Mouse (Mus musculus): ENCODE results near the gene Lrrfip1.
A peak's percentile ranks its signal among the peaks of the same experiment; 100 is the strongest.

Gene Lrrfip1

DNA sequence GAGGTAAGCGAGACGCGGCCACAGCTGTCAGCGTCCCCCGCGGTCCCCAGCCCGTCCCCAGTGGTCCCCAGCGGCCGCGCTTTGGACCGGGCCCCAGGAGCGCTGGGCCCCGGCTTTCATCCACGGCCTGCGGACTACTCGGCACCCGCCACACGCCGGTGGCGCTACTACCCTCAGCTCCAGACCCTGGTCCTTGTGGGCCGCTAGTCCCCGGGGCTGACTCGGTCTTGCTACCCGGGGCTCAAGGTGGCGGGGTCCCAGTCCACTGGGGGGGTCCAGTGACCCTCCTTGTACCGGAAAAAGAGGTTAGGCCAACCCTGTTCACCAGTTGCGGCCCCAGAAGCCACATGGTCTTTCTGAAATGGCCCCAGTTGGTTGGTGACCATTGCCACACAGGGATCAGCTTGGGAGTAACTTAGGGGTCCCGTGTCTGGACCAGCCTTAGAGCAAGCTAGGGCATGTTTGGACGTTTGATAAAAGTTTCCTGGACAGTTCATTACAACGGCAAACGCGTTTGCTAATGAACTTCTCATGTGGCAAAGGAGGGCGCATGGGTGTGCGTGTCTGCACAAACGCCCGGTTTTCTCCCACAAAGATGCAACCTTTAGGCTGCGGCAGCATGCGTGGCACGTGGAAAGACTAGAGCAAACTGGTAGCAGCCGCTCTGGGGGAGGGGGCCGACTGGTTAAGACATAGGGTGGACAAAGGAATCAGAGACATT, 514 bp downstream of the Lrrfip1 start:
- no peak for DNase-seq (ENCODE audit: low spot score in 2 of 2)

DNA sequence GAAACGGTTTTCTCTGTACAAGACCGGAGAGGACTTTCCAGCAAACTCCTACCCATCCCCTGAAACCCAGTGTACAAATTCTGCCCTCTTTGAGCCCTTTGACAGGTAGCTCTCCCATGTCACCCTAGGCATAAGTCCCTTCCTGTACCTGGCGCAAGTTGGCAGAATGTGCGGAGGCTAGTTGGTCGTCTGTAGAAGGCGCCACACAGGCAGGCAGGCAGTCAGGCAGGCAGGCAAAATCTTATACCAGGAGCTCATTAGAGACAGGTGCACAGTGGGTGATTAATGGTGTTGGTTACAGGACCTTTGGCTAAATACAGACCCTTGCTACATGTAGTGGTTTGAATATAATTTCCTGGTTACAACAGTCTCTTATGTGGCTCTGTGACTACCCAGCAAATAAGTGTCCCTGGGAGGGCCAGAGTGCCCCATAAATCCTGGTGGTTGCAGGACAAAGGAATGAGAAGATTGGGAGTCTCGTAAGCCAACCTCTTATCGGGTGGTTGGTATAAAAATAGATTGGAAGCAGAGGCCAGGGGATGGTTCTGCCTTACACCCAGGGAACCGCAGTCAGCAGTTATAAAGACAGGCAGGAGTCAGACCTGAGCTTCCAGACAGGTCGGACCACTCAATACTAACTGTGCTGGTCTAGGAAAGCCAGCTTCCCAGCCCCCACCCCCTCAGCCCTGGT, 1.5 kb downstream of the Lrrfip1 start:
- no peak for DNase-seq (ENCODE audit: low spot score in 2 of 2)

DNA sequence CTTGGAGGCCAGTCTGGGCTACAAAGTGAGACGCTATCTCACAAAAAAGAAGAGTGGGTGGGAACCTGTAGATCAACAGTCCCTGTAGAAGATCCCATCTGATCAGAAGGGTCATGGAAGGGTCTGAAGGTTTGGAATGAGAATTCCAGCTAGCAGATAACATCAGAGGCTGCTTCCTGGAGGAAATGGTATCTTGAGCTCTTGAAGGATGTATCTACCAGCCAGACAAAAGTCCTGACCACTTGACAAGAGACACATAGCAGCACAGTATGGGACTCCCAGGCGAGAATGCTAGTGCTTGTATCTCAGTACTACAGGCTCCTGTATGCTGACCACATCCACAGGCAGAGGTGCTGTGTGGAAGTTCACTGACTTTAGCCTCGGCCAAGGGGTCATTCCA, 2.6 kb downstream of the Lrrfip1 start:
- no peak for DNase-seq (ENCODE audit: low spot score in 2 of 2)

DNA sequence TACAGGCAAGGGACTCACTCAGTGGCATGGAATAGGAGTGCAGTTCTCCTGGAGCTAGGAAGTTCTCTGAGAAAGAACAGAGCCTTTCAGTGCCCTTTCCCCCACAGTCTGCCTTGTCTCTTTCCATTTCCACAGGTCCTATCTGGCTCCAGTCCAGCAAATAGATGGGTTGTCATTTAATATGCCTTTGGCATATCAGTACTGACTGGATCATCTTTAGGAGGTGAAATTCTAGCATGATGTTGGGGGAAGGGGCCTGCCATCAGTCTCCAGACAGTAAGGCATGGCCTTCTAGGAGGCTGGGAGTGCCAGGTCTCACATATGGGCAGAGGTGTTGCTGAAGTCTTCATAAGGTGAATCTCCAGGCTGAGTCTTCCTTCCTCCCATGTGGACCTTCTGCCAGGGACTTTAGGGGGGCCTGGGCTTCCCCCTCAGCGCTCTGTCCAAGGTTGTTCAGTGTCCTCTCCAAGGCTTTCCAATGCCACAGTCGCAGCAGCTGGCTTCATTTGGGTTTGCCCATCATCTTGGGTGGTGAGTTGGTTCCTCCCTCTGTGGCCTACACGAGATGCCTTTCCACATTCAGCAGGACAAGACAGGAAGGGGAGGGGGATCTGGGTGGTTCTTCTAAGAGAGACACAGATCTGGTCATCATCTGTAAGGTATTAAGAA, 3.5 kb downstream of the Lrrfip1 start:
- no peak for DNase-seq (ENCODE audit: low spot score in 2 of 2)

DNA sequence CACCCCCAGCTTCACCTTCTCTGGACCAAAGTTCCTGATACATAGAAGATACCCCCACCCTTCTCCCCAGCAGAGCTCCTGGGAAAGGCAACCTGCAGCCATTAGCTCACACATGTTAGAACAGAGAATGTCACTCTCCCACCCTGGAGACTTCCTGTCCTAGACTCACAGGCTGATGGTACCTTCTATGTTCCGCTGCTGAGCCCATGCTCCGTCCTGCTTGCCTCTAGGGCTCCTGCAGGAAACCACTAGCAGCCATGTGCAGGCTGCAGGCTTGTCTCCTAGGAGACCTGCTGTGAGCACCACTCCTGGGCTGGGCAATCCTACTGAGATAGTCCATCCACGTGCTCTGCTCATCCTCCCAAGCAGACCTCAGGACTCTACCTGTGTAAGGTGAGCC, 4.1 kb downstream of the Lrrfip1 start:
- DNase-seq (ENCODE audit: low spot score in 2 of 2) = no peak

DNA sequence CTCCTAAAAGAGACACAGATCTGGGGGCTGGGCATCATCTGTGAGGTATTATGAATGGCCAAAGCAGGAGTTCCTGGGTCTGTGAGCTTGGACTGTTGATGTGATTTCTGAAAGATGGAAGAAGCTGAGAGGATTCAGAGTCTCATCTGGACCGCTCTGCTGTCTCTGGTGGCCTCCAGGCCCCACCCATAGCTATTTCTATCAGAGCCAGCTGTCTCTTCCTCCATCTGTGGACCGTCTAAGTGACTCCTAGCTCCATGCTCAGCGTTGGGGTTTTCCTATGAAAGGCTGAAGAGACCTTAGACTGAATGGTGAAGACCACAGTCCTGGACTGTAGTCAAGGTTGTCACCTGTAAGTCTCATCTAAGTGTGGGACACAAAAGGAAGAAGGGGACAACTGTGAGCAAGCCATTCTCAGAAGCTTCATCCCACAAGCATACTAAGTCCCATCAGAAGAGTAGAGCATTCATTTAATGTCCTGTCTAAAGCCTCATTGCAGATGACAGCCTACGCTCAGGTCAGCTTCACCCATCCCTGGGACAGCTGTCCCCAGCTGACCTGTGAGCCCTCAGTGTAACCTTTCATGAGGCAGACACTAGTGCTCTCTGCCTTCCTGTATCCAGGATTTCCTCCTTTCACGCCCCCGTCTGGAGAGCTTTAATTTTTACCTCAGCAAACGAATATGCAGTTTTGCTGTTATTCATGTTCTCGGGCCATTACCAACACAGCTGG, 5.2 kb downstream of the Lrrfip1 start:
- DNase-seq (ENCODE audit: low spot score in 2 of 2) = no peak

DNA sequence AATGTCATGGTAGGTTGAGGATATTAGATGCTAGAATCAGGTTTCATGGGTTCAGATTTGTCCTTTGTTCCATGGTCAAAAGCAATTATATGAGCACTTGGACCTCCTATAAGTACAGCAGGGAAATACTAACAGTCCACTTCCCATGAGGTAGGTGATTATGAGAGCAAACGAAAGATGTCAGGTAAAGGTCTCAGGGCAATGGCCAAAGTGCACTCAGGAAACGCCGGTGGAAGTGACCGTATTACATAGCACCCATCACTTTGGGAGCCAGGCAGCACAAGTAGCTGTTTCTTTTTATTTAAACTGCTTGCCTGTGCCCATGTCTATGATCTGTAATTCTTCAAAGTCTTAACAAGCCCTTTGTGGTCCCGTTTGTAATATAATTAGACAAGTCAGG, 7.5 kb downstream of the Lrrfip1 start:
- DNase-seq (ENCODE audit: low spot score in 2 of 2) = no peak

DNA sequence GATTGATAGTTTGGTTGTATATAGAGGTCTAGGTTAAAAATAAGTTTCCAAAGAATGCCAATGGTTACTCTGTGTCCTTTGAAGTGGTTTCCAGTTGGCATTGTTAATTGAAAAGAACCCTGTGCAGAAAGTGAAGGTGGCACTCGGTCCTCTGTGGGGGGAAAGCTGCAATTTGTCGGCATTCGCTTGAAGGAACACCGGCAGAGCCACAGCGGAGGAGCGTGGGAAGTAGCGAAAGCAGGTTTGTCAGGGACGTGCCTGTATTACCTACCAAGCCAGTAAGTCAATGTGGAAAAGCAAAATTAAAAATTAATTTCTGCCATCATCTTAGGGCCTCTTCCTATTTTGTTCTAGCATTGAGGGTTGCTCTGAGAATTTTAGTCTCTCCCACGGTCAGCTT, 8.2 kb downstream of the Lrrfip1 start:
- DNase-seq (ENCODE audit: low spot score in 2 of 2) = no peak

DNA sequence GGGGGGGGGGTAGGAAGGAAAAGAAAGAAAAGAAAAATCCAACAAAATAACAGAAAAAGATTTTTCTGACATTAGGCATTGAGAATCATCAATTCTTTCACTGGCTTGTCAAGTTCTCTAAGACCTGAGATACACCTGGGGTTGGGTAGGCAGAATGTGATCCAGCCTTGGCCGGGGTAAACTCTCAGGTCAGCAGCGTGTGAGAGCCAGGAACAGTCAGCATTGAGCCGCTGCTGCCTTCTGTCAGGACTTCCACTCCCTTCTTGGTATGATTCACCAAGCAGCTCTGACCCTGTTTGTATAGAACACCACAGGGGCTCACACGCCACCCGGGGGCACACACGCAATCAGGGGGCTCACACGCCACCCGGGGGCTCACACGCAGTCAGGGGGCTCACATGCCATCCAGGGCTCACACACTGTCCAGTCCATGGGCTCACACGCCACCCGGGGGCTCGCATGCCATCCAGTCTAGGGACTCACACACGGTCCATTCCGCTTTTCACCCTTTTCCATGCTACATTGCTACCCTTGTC, 9.7 kb downstream of the Lrrfip1 start:
- no peak for DNase-seq (ENCODE audit: low spot score in 2 of 2)

DNA sequence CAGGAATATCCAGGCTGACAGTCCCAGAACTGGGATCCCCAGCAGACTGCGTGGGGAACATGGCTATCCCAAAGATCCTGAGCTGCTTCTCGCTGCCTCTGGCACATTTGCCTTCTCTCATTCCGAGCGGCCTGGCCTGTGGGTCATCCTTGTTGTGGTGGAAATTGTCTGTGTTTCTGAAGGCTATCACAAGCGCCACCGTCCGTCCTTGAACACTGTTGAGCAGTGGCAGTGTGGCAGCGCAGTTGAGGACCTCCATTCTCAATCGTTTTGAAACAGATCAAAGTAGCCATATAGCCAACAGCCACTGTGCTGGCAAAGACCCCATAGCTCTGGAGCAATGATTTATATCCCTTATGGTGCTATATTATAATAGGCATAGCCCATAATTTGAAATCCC, 10.2 kb downstream of the Lrrfip1 start:
- DNase-seq (ENCODE audit: low spot score in 2 of 2) = no peak

DNA sequence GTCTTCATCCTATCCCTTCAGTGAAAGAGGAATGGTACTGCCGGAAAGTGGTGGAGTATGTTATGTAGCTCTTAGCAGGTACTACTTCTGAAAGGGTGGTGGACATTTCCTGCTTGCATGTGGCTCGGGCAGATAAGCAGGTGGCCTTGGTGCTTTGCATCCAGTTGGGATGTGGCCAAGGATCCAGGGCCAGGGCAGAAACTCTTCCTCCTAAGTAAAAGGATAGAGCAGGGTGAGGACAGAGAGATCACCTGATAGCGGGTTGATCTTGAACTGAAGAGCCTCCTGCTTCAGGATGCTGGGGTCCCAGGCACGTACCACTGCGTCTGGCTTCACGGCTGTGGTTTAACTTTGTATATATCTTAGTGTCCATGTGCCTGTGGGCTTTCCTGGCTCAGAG, 10.7 kb downstream of the Lrrfip1 start:
- DNase-seq (ENCODE audit: low spot score in 2 of 2) = no peak

DNA sequence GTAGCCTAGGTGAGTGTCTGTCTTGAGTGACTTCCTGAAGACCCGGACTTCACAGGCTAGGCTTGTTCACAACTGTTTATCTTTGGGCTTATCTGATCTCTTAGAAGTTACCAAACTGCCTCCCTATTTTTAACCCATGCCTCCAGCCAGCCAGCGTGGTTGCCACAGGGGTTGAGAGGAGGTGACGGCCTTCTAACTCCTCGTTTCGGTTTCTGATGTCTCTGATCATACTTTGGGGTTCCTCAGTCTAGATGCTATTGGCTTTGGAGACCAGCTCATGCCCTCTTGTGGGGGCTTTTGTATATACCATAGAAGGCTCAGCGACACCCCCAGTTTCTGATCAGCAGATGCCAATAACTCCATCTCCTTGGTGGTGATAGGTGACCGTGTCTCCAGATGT, 11.7 kb downstream of the Lrrfip1 start:
- DNase-seq (ENCODE audit: low spot score in 2 of 2) = no peak

DNA sequence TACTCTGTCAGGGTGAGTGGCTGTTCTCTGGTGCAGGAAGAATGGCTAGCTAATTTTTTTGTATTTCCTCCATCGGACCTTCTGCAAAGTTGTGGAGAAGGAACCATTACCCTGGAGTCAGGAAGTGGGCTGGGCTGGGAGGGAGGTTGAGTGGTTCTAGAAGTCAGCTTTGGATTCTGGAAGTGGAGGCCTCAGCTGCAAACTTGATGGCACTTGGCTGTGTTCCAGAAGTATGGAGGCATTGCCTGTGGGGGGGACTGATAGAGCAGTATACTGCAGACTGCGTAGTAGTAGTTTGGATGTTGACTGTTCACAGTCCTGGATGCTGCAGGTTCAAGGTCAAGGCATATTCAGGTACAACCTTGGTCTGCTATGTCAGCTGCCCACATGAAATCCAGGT, 12.2 kb downstream of the Lrrfip1 start:
- DNase-seq (ENCODE audit: low spot score in 2 of 2) = no peak

DNA sequence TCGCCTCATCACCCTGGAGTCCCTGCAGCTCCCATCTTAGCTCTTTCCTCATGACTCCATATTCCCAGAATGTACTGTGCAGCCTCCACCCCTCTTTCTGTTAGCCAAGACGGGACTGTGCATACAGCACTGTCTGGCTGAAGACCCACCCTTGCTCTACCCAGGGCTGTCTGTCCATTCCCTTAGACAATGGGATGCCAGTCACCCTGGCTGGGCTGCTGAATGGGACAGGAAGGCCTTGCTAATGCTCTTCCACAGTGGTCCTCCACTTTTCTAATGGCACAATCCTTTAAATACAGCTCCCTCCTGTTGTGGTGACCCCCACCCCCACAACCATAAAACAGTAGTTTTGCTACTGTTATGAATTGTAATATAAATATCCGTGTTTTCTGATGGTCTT, 12.8 kb downstream of the Lrrfip1 start:
- no peak for DNase-seq (ENCODE audit: low spot score in 2 of 2)

DNA sequence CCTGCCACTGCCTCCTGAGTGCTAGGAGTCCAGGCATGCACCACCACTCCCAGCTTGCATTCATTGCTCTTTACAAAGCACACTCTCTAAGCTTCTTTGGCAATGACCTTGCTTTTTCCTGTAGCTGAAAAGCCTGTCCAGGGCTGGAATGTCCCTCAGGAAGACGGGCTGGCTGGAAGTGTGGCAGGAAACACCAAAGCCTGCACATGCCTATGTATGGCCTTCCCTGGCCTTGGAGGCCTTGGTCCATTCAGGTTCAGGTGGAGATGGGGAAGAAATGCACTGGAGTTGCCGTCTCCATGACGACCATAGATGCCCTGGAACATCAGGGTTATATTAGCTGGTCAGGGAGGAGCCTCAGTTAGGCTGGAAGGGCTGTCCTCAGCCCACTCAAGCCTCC, 15.3 kb downstream of the Lrrfip1 start:
- DNase-seq (ENCODE audit: low spot score in 2 of 2) = no peak

DNA sequence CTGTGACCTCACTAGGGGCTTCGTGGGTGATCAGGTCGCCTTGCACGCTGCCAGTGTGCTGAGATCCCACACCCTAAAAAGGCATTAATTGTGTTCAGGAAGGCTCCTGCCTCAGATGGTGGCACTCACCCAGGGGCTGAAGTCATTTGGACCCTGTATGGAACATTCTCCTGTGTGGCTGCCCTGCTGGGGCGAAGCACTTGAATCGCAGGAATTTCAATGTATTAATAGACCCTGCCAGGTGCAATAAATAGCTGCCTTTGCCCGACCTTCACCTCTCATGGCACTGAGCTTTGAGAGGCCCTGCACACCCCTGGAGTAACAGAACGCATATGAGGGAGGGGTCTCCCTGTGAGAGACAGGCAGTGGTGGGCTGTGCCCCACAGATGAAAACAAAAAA, 17.0 kb downstream of the Lrrfip1 start:
- DNase-seq (ENCODE audit: low spot score in 2 of 2) = no peak

DNA sequence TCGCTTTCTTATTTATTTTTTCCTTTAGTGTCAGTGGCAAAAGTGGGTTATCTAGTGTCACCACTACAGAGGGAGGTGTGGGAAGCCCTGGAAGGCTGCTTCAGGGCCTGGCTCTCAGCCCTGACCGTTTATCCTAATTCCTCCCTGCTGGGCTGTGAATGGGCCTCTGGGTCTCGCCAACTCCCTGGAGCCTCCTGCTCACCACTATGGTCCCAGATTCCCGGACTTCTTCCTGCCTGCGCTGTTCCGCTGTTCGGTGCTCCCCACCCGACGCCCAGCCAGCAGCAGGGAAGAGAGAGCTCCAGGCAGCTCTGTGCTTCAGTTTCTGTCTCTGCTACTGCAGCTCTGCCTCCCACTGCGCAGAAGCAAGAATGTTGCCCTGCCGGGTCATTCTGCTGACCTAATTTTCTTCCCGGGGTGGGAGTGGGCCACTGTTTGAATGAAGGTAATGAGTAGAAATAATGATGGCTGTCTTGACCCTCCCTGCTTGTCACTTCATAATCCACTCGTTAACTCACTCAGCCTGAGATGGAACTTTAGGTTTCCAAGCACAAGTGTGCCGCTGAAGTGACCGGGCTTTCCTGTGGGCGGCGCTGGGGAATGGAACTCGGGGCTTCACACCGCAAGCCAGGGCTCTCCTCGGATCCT, 18.7 kb downstream of the Lrrfip1 start:
- peak in 1 of 2 experiments; percentile 32 for DNase-seq (ENCODE audit: low spot score in 2 of 2)

DNA sequence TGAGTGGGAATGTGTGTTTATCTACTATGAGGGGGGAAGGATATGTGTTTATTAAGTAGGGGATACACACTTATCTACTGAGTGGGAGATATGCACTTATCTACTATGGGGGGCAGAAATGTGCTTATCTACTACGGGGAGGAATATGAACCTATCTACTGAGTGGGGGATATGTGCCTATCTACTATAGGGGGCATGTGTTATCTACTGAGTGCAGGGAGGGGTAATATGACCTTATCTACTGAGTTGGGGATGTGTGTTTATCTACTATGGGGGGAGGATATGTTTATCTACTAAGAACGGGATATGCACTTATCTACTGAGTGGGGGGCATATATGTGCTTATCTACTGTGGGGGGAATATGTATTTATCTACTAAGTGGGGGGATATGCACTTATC, 20.8 kb downstream of the Lrrfip1 start:
- no peak for DNase-seq (ENCODE audit: low spot score in 2 of 2)

DNA sequence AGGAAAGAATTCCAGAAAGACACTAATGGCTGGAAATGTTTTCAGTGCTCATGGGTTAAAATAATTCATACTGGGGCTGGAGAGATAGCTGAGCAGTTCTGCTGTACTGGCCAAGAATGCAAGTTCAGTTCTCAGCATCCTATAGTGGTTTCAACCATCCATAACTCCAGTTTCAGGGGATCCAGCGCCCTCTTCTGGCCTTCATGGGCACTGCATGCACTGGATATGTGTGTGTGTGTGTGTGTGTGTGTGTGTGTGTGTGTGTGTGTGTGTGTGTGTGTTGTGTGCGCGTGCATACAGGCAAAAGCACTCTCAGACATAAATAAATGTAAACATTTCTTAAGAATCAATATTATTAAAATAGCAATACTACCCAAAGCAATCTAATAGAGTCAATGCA, 22.8 kb downstream of the Lrrfip1 start:
- no peak for DNase-seq (ENCODE audit: low spot score in 2 of 2)

DNA sequence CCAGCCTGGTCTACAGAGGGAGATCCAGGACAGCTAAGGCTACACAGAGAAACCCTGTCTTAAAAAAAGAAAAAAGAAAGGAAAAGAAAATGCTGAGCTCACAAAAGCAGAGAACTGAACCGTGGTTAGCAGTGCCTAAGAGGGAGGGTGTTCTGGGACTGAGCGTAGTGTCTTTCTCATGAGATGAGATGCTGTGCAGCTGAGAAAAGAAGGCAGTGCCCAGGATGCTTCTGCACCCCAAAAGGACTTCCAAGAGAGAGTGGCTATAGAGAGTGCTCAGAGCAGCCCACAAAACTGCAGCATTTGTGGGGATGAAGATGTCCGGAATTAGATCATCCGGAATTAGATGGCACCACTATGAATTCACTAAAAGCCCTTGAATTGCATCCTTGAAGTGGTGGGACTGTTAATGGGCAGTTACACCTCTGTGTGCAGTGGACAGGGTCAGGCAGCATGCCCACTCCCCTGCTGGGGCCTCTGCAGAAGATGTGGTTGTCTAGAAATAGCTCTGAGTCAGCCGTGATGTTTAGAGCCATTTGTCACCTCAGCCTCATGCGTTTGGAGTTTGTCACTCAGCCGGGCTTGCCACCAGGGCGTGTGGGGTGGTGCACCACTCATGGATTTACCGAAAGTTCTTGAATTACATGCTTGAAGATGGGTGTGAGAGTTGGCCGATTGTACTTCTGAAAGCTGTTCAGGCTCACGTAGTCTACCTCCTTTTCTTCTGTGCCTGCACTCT, 23.8 kb downstream of the Lrrfip1 start:
- no peak for DNase-seq (ENCODE audit: low spot score in 2 of 2)

DNA sequence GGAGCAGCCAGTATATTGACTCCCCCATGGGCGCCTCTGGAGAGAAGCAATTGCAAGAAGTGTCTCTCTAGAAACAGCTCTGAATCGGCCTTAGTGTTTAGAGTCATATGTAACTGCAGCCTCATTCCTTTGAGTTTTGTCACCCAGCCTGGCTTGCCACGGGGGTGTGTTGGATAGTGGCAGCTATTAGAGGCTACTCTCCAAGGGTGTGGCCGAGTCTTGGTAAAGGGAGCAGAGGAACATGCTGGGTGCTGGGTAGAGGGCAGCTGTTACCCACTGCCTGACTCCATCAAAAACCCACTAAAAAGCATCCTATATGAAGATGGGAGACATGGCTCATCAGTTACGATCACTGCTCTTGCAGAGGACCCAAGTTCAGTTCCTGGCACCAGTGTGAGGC, 24.7 kb downstream of the Lrrfip1 start:
- DNase-seq (ENCODE audit: low spot score in 2 of 2) = no peak
